Mouse (Mus musculus) lung, postnatal 0 days (tissue): ENCODE data around the gene Zfp704. TPM values are rescaled to one million over a fixed set of nuclear protein-coding genes. Genes with fewer than 3 reads are reported as not detected.
A peak's percentile ranks its signal among the peaks of the same experiment; 100 is the strongest.

Experiments used
- ATAC-seq: fragments of 200-750 bp; cut with Nextera tagmentation; 2 replicates; pipeline ENCODE4 v1.8.0; 2017; ENCODE audit warnings: moderate library complexity
- DNase-seq: peaks from one replicate; pipeline ENCODE4 v3.0.0-alpha.2; 2016; ENCODE audit warnings: low spot score
- H3K27ac ChIP-seq: fragments of 300-500 bp; sonication (generic); 2 replicates; pipeline ENCODE4 v1.5.1; 2014; ENCODE audit warnings: antibody characterized with exemption, mild to moderate bottlenecking, low read length, mixed read lengths
- H3K27me3 ChIP-seq: fragments of 300-500 bp; sonication (generic); replicated peaks from 2 replicates; pipeline ENCODE4 v1.6.1; 2014; ENCODE audit warnings: low read length, mixed read lengths; ENCODE audit not compliant: insufficient read depth
- H3K36me3 ChIP-seq: fragments of 300-500 bp; sonication (generic); 2 replicates; pipeline ENCODE4 v1.6.1; 2014; ENCODE audit warnings: low read length, mixed read lengths; ENCODE audit not compliant: insufficient read depth
- H3K4me1 ChIP-seq: fragments of 300-500 bp; sonication (generic); 2 replicates; pipeline ENCODE4 v1.6.1; 2014; ENCODE audit warnings: antibody characterized with exemption, low read depth, low read length, mixed read lengths; ENCODE audit not compliant: insufficient read depth
- H3K4me2 ChIP-seq: fragments of 300-500 bp; sonication (generic); replicated peaks from 2 replicates; pipeline ENCODE4 v1.6.1; 2014; ENCODE audit warnings: low read depth, mild to moderate bottlenecking, low read length, moderate library complexity, mixed read lengths
- H3K4me3 ChIP-seq: fragments of 300-500 bp; sonication (generic); 2 replicates; pipeline ENCODE4 v1.5.1; 2014; ENCODE audit warnings: low read depth, low read length
- H3K9ac ChIP-seq: fragments of 300-500 bp; sonication (generic); replicated peaks from 2 replicates; pipeline ENCODE4 v1.6.1; 2014; ENCODE audit warnings: low read depth, mild to moderate bottlenecking
- H3K9me3 ChIP-seq: fragments of 300-500 bp; sonication (generic); 2 replicates; pipeline ENCODE4 v1.6.1; 2016; ENCODE audit warnings: low read length, mixed read lengths
- CTCF ChIP-seq: IDR thresholded peaks from 2 replicates; pipeline ENCODE4 v1.5.1; 2016; ENCODE audit warnings: antibody characterized with exemption, mild to moderate bottlenecking
- EP300 ChIP-seq: IDR thresholded peaks from 2 replicates; pipeline ENCODE4 v1.6.1; 2016; ENCODE audit warnings: antibody characterized with exemption, mild to moderate bottlenecking, control low read depth
- WGBS: fragments of 180-500 bp; shearing (Covaris S2); extraction: QIAGEN DNeasy Blood & Tissue Kit; methylation state at CpG from one replicate; pipeline ENCODE4 v1.1.7; 2014; 5-methylcytosine and 5-hydroxymethylcytosine counted together
- polyA plus RNA-seq: library from polyadenylated mRNA; unstranded; fragments of >200 nt; fragmentation: Nextera tagmentation; extraction: Ambion mirVana; gene quantifications from 2 replicates; pipeline ENCODE4 v1.2.1, GENCODE M21; 2015

Gene Zfp704
- polyA plus RNA-seq, 1 experiment from 2014 or later: 5.9 TPM

DNA sequence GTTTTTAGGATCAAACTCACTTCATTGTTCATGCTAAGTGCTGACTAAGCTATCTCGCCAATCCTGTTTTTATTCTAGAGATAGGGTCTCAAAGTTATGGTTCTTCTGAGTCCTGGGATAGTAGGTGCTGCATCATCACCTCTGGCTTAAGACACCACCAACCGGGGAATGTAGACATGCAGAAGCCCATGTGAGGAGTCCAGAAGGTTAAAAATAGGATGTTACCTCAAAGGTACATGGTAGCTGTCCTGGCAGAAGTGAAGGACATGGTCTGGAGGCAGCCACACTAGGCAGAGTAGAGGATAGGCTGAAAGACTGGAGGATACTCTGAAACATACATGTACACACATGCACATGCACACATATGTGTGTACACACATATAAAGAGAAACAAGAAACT, 65.5 kb downstream of the Zfp704 start:
- H3K27me3 ChIP-seq: no peaks in the 10 kb centered on the region
- no peak overlapping the region for H3K27ac ChIP-seq
- H3K4me1 ChIP-seq: peaks cover 1% of the 10 kb centered on the region; the same call in 1 of the 2 replicates
- DNase-seq: no peak
- no peak for ATAC-seq
- H3K9me3 ChIP-seq: no peaks in the 10 kb centered on the region
- TF ChIP-seq EP300 (no peak), CTCF (no peak)
- H3K4me3 ChIP-seq: no peak overlapping the region
- H3K4me2 ChIP-seq: no peak overlapping the region
- H3K36me3 ChIP-seq: no peaks in the 10 kb centered on the region
- no peak overlapping the region for H3K9ac ChIP-seq
- WGBS: 89% methylated on average over 2 of the region's 2 CpGs

DNA sequence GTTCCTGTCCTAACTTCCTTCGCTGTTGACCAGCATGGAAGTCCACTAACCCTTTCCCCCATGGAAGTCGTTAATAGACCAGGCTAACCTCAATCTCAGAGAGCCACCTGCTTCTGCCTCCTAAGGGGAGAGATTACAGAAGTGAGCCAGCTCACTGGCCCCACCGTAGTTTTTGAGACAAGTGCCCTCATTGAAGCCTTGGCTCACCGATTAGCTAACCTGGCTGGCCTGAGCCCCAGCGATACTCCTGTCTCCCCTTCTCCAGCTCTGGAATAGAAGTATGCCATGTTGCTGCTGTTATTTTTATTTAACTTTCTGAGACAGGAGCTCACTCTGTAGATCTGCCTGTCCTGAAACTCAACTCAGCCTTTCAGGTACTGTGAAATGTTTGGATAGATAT, 66.0 kb downstream of the Zfp704 start:
- TF ChIP-seq EP300 (no peak), CTCF (no peak)
- Histone ChIP-seq H3K36me3 (no peaks in the 10 kb centered on the region), H3K4me1 (no peaks in the 10 kb centered on the region; the same call in 1 of the 2 replicates), H3K4me3 (no peak overlapping the region), H3K27ac (no peak overlapping the region), H3K27me3 (no peaks in the 10 kb centered on the region), H3K9me3 (no peaks in the 10 kb centered on the region), H3K4me2 (no peak overlapping the region), H3K9ac (no peak overlapping the region)
- WGBS: 83% methylated on average over 5 of the region's 5 CpGs
- ATAC-seq (no peak), DNase-seq (no peak)

DNA sequence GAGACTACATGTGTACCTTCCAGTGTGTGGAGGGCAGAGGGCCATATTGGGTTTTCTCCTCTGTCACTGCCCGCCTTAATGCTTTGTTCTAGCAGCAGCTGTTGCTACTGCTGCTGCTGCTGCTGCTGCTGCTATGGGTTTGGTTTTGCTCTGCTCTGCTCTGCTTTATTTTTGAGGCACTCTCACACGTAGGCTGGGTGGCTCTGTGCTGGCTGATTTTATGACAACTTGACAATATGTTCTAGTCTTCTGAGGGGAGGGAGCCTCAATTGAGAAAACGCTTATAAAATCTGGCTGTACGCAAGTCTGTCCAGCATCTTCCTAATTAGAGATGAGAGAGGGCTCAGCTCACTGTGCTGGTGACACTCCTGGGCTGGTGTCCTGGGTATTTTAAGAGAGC, 66.4 kb downstream of the Zfp704 start:
- TF ChIP-seq EP300 (no peak), CTCF (no peak)
- Histone ChIP-seq H3K9ac (no peak overlapping the region), H3K4me1 (no peaks in the 10 kb centered on the region; the same call in 1 of the 2 replicates), H3K36me3 (no peaks in the 10 kb centered on the region), H3K9me3 (no peaks in the 10 kb centered on the region), H3K27ac (no peak overlapping the region), H3K27me3 (no peaks in the 10 kb centered on the region), H3K4me3 (no peak overlapping the region), H3K4me2 (no peak overlapping the region)
- DNase-seq (no peak), ATAC-seq (no peak)
- WGBS: 80% methylated on average over 4 of the region's 4 CpGs

DNA sequence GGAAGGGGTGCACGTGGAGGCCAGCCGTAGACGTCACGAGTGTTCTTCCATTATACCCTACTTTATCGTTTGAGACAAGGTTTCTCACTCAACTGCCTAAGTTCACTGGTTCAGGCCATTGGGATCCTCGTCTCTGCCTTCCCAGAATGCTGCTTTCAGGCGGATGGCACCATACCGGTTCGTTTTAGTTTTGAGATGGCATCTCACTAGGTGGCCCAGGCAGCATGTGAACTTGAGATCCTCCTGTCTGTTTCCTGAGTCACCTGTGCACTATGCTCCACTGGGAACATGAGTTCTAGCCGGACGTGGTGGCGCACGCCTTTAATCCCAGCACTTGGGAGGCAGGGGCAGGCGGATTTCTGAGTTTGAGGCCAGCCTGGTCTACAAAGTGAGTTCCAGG, 68.3 kb downstream of the Zfp704 start:
- Histone ChIP-seq H3K9me3 (no peaks in the 10 kb centered on the region), H3K27ac (no peak overlapping the region), H3K4me3 (no peak overlapping the region), H3K27me3 (no peaks in the 10 kb centered on the region), H3K4me1 (peaks cover 4% of the 10 kb centered on the region; the same call in 1 of the 2 replicates), H3K36me3 (no peaks in the 10 kb centered on the region), H3K4me2 (no peak overlapping the region), H3K9ac (no peak overlapping the region)
- no peak for DNase-seq
- TF ChIP-seq EP300: no peak
- no peak for TF ChIP-seq CTCF
- ATAC-seq: no peak
- WGBS: 88% methylated on average over 14 of the region's 14 CpGs

DNA sequence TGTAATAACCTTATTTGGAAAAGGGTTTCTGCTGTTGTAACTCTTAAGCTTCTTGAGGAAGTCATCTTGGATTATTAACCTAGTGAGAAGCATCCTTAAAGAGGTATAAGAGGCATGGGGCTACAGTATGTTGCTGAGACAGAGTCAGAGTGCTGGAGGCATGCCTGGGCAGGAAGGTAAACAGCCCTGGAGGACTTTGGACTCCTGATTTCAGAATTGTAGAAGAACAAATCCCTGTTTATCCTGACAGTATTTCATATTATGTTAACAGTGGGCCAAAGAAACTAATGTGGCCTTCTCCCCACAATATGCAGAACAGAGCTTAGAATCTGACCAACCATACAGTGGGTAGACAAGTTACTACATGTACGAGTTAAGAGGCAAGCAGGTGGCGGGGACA, 71.4 kb downstream of the Zfp704 start:
- no peak overlapping the region for H3K4me2 ChIP-seq
- WGBS: 84% methylated on average over 2 of the region's 2 CpGs
- H3K27ac ChIP-seq: no peak overlapping the region
- H3K4me1 ChIP-seq: peaks cover 4% of the 10 kb centered on the region; the same call in 1 of the 2 replicates
- DNase-seq (no peak), ATAC-seq (no peak)
- no peak overlapping the region for H3K4me3 ChIP-seq
- H3K36me3 ChIP-seq: no peaks in the 10 kb centered on the region
- TF ChIP-seq CTCF (no peak), EP300 (no peak)
- no peaks in the 10 kb centered on the region for H3K27me3 ChIP-seq
- H3K9ac ChIP-seq: no peak overlapping the region
- no peaks in the 10 kb centered on the region for H3K9me3 ChIP-seq

DNA sequence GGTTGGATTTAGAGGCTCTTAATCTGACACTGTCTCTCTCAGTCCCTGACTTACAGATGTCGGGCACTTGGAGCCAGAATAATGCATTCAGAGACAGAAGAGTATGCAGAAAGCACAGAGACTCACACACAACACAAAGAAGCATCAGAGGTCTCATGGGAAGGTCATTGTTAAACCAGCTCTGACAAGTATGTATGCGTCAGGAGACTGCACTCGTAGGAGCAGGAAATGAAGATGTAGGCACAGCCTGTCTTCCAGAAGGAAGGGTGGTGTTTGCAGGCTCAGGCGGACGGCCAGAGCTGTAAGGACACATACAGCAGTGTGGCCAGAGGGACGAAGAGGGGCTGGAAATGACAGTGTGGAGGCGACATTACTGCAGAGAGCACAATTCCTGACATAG, 72.0 kb downstream of the Zfp704 start:
- no peak for TF ChIP-seq EP300
- no peak for TF ChIP-seq CTCF
- no peak overlapping the region for H3K9ac ChIP-seq
- WGBS: 48% methylated on average over 7 of the region's 7 CpGs
- no peaks in the 10 kb centered on the region for H3K9me3 ChIP-seq
- DNase-seq (no peak), ATAC-seq (peak; percentile 38)
- H3K4me3 ChIP-seq: no peak overlapping the region
- no peak overlapping the region for H3K27ac ChIP-seq
- H3K36me3 ChIP-seq: no peaks in the 10 kb centered on the region
- peaks cover 4% of the 10 kb centered on the region; the same call in 1 of the 2 replicates for H3K4me1 ChIP-seq
- H3K4me2 ChIP-seq: no peak overlapping the region
- no peaks in the 10 kb centered on the region for H3K27me3 ChIP-seq
